Mouse (Mus musculus): ENCODE measurements around the gene B4galnt3.
A peak's percentile ranks its signal among the peaks of the same experiment; 100 is the strongest.

B4galnt3 gene

GRCm38 (mm10) chr6:120222669-120223068 is 71.7 kb downstream of the B4galnt3 start:
- DNase-seq (ENCODE audit: low spot score) = peak; percentile 61

DNA sequence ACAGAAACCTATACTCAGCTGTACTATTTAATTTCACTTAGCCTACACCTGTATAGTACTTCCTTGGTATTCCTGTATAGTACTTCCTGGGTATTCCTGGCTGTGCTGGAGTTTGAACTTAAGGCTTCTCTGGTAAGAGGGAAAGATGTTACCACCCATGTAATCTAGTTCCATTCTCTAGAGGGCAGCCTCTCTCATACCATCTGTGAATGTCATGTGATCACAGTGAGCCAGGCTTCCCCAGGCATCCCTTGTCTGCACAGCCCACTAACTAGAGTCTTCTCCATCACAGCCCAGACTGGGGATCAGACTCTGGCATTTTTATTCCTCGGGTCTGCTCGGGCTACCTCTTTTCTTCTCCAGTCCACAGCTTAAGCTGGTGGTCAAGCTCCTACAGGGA is 75.1 kb downstream of the B4galnt3 start:
- no peak for DNase-seq (ENCODE audit: low spot score)

- DNase-seq (ENCODE audit: low spot score) = no peak
Measured at GRCm38 (mm10) chr6:120216702-120217101, 77.7 kb downstream of the B4galnt3 start.

DNA sequence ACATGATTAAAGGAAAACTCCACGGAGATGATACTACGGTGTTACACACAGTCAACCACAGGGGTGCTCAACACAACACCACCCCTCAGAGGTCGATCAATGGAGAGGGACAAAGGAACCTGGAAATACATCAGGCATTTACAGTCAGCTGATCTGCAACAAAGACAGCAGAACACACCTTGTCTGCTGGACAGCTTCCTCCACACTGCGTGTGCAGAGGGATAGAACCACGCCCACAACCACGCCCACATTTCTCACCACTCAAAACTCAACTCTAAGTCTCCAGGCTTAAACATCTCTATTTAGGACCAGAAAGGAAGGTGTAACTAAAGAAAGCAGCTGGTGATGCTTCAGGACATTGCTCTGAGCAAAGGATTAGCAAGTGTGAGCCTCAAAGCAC is 82.8 kb downstream of the B4galnt3 start:
- no peak for DNase-seq (ENCODE audit: low spot score)

DNA sequence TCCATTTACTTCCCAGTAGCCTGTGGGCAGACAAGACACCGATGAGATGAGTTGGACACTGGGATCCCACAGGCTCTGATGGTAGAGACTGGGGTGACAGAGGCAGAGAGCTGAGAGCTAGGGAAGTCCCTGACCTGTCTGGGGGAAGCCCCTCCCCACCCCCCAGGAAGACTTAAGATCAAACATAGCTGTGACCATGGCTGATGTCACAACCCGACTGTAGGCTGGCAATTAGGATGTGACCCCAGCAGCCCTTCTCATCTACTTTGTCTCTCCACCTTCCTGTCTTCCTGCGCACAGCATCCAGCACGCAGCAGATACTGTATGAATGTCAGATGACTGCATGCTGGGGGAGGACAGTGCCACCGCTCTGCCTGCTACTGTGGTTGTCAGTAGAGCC is 87.8 kb downstream of the B4galnt3 start:
- DNase-seq (ENCODE audit: low spot score) = no peak

GRCm38 (mm10) chr6:120202406-120202805 is 92.0 kb downstream of the B4galnt3 start:
- DNase-seq (ENCODE audit: low spot score) = no peak

- DNase-seq (ENCODE audit: low spot score) = no peak
Measured at GRCm38 (mm10) chr6:120201956-120202355, 92.4 kb downstream of the B4galnt3 start.

GRCm38 (mm10) chr6:120199638-120200394 is 94.5 kb downstream of the B4galnt3 start:
- DNase-seq (ENCODE audit: low spot score) = no peak

DNA sequence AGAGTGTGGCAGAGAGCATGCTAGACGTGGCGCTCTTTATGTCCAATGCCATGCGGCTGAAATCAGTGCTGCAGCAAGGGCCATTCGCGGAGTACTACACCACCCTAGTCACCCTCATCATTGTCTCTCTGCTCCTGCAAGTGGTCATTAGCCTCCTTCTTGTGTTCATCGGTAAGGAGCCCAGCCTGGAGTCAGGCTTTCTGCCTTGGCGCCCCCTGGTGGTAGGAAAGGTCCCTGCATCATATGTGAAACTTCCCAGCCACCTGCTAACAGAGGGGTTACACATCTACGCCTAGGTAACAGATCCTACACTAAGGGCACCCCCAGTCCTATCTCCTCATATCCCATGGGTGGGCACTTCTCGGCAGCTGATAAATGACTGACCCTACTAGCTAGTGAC is 96.4 kb downstream of the B4galnt3 start:
- DNase-seq (ENCODE audit: low spot score) = peak; percentile 80

GRCm38 (mm10) chr6:120196837-120197236 is 97.5 kb downstream of the B4galnt3 start:
- DNase-seq (ENCODE audit: low spot score) = no peak

DNA sequence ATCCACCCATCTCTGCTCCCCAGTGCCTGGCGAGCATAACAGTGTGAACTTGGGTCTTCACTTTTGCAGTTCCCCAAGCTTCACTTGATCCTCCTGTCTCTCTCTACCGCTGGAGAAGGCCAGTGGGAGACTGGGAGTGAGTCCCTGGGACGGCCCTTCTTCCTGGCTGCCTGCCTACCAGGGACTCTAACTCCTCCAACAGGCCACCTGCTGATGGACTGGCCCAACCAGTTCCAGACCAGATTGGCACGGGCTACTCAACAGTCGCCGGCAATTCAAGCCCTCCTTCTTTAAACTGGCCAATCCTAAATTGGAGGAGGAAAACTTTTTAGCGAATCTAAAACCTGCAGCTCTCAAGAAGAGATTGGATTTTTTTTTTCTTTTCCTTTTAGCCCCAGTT is 99.4 kb downstream of the B4galnt3 start:
- DNase-seq (ENCODE audit: low spot score) = peak; percentile 58

DNA sequence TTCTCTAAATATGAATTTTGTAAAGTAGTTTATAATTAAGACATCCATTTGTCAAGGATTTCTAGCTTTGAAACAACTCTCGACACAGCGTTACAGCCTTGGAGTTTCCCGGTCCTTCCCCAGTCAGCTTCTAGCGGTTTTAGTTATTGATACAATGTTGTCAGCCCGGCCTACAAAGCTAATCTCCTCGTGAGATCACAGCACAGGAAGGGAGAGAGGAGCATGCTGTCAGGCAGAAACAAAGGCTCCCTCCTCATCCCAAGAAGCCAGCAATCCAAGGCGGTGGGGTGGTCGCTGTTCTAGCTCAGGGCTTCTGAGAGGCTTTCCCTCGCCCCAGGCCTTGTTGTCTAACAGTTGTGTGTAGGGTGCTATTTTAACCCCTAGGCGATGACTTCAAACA is 100.1 kb downstream of the B4galnt3 start:
- no peak for DNase-seq (ENCODE audit: low spot score)

DNA sequence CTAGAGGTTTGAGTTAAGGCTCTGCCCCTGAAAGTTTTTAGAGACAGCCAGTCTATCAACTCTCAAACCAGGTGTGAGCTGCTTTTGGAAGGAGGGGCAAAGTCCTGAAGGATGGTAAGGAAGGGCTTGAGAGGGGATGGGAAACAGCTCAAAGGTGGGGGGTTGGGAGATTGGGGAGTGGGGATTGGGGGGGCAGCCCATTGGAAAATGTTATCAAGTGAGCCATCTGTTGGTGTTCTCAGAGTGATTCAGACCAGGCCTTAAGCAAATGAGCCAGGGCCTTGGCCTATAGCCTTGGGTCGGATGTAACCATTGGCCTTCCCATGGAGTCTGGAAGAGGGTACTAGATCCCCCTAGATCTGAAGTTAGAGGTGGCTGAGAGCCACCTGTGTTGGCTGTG is 100.6 kb downstream of the B4galnt3 start:
- DNase-seq (ENCODE audit: low spot score) = no peak

DNA sequence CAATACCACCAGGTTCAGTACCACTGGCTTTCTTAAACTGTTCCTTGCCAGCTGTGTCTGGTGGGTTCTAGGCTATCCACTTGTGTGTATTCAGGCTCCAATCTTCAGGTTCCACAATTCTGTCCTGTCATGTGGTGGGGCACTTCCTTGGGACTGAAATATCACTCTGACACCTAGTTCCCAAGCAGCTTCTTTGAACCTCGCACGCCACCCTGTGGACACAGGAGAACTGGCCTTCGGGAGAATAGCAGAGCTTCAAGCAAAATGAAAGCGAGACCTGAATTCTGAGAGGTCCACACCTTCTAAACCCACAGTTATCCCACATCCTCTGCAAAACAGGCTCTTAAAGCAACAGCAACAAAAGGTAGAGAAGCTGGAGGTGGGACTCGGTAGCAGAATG is 101.2 kb downstream of the B4galnt3 start:
- peak; percentile 77 for DNase-seq (ENCODE audit: low spot score)

DNA sequence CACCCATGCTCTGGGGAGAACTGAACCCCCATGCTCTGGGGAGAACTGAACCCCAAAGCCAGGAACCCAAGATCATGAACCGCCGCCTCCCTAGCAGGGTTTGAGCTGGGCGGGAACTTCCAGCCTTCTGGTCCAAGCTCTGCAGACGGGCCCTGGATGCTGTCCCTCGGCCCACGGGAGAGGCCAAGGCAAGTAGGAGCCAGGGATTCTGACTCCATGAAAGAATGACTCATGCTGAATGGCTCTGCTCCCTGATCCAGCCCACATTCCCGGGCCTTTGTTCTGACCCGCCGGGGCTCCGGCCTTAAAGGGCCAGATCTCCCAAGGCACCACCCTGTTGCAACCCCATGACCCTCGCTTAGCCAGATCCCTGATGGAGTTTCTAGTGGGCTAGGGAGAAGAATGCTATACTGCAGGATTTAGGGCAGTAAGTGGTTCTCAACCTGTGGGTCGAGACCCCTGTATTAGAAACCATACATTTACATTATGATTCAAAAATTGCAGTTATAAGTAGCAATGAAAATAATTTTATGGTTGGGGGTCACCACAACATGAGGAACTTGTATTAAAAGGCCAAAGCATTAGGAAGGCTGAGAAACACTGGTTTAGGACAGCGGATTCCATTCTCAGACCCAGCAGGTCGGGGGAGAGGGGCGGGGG is 102.0 kb downstream of the B4galnt3 start:
- DNase-seq (ENCODE audit: low spot score) = peak; percentile 63

GRCm38 (mm10) chr6:120191396-120192170 is 102.8 kb downstream of the B4galnt3 start:
- DNase-seq (ENCODE audit: low spot score) = no peak

- no peak for DNase-seq (ENCODE audit: low spot score)
Measured at GRCm38 (mm10) chr6:120190912-120191311, 103.4 kb downstream of the B4galnt3 start.

DNA sequence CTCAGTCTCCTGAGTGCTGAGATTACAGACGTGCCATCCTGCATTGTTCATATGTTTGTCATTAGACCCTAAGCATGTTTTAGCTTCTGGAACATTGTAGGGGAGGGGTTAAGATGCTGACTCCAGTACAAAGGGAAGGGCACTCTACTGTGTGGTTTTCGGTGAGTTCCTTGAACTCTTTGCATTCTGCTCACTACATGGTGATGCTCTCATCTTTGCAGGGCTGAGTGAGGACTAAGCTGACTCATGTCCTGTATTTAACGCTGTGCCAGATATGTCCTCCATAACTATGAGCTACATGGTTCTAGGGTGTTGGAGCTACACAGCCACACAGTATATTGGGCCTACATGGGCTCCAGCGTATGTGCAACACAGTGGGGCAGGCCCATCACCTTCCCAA is 104.0 kb downstream of the B4galnt3 start:
- no peak for DNase-seq (ENCODE audit: low spot score)

DNA sequence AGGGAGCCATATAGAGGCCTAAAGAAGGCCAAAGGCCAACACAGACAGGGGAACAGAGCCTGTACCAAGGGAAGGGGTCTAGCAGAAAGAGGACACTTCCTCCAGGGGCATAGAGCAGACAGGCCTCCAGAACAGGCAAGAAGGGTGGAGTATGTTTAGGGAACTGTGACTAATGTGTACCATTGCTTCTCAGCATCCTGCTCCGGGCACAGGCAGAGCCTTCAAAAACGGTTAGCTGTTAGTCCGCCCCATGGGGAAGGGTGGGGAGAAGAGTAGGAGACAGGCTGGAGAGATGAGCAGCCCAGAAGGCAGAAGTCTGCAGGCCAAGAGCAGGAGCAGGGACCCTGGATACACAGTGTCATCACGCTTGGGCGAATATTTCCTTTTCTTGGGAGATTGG is 105.1 kb downstream of the B4galnt3 start:
- DNase-seq (ENCODE audit: low spot score) = no peak

- no peak for DNase-seq (ENCODE audit: low spot score)
Measured at GRCm38 (mm10) chr6:120188376-120189235, 105.8 kb downstream of the B4galnt3 start.

GRCm38 (mm10) chr6:120187587-120188176 is 106.7 kb downstream of the B4galnt3 start:
- no peak for DNase-seq (ENCODE audit: low spot score)

GRCm38 (mm10) chr6:120186594-120186993 is 107.8 kb downstream of the B4galnt3 start:
- DNase-seq (ENCODE audit: low spot score) = no peak

Measured in urinary bladder, postnatal 25 days (tissue).